Mouse (Mus musculus): Measurements from ENCODE around the gene Ntpcr.

GRCm38 (mm10) chr8:125755896-125756295 is 26.1 kb downstream of the Ntpcr start:
- no peak for TF ChIP-seq ZNF384 (IDR thresholded peaks at IDR 0.05; ENCODE audit: low read depth, low read length)
- no peak for TF ChIP-seq UBTF (IDR thresholded peaks at IDR 0.05; ENCODE audit: borderline replicate concordance, insufficient read depth, low read depth, low read length)
- no peak for TF ChIP-seq CTCF (IDR thresholded peaks at IDR 0.05 in 2 of 3, conservative IDR thresholded peaks at IDR 0.05 in 1 of 3; ENCODE audit: control insufficient read depth in 1 of 3, insufficient read depth in 1 of 3, low read depth in 2 of 3, low read length in 3 of 3, poor library complexity in 1 of 3, severe bottlenecking in 1 of 3)
- TF ChIP-seq USF1 (IDR thresholded peaks at IDR 0.05; ENCODE audit: low read depth, low read length) = no peak
- TF ChIP-seq EP300 (IDR thresholded peaks at IDR 0.05; ENCODE audit: low read depth in 1 of 2, low read length in 2 of 2) = no peak
- no peak for TF ChIP-seq POLR2AphosphoS2 (IDR thresholded peaks at IDR 0.05; ENCODE audit: low read length)
- no peak for TF ChIP-seq POLR2A (IDR thresholded peaks at IDR 0.05; ENCODE audit: control insufficient read depth in 1 of 2, insufficient read depth in 1 of 2, low read depth in 1 of 2, low read length in 2 of 2, poor library complexity in 1 of 2)
- no peak for TF ChIP-seq MXI1 (IDR thresholded peaks at IDR 0.05; ENCODE audit: low read depth, low read length)
- no peak for TF ChIP-seq MAX (IDR thresholded peaks at IDR 0.05; ENCODE audit: low read length)
- no peak for TF ChIP-seq ZMIZ1 (IDR thresholded peaks at IDR 0.05; ENCODE audit: low read depth, low read length)

All from MEL (cell line).